Mouse (Mus musculus): ENCODE measurements around the gene Limch1.

Gene Limch1

GRCm38 (mm10) chr5:66975621-66976020 lies 230.0 kb downstream of the Limch1 start:
- no peak for DNase-seq (ENCODE audit: low read depth, low spot score)

GRCm38 (mm10) chr5:66979332-66980218 lies 233.9 kb downstream of the Limch1 start:
- no peak for DNase-seq (ENCODE audit: low read depth, low spot score)

GRCm38 (mm10) chr5:66980862-66981261 lies 235.2 kb downstream of the Limch1 start:
- no peak for DNase-seq (ENCODE audit: low read depth, low spot score)

GRCm38 (mm10) chr5:66983104-66983503 lies 237.5 kb downstream of the Limch1 start:
- no peak for DNase-seq (ENCODE audit: low read depth, low spot score)

- no peak for DNase-seq (ENCODE audit: low read depth, low spot score)
These were observed 243.3 kb downstream of the Limch1 start for GRCm38 (mm10) chr5:66988926-66989325.

- DNase-seq (ENCODE audit: low read depth, low spot score), result no peak
These were observed 243.9 kb downstream of the Limch1 start for GRCm38 (mm10) chr5:66989531-66989930.

GRCm38 (mm10) chr5:66992401-66992800 lies 246.8 kb downstream of the Limch1 start:
- no peak for DNase-seq (ENCODE audit: low read depth, low spot score)

- DNase-seq (ENCODE audit: low read depth, low spot score), result no peak
These were observed 247.4 kb downstream of the Limch1 start for GRCm38 (mm10) chr5:66993076-66993475.

- no peak for DNase-seq (ENCODE audit: low read depth, low spot score)
These were observed 250.5 kb downstream of the Limch1 start for GRCm38 (mm10) chr5:66996124-66996523.

- DNase-seq (ENCODE audit: low read depth, low spot score), result peak; percentile 57
These were observed 251.4 kb downstream of the Limch1 start for GRCm38 (mm10) chr5:66996886-66997599.

GRCm38 (mm10) chr5:66997600-66997930 lies 251.9 kb downstream of the Limch1 start:
- no peak for DNase-seq (ENCODE audit: low read depth, low spot score)

- no peak for DNase-seq (ENCODE audit: low read depth, low spot score)
These were observed 252.7 kb downstream of the Limch1 start for GRCm38 (mm10) chr5:66998341-66998740.

GRCm38 (mm10) chr5:67002346-67002745 lies 256.7 kb downstream of the Limch1 start:
- DNase-seq (ENCODE audit: low read depth, low spot score), result no peak

GRCm38 (mm10) chr5:67004619-67005018 lies 259.0 kb downstream of the Limch1 start:
- DNase-seq (ENCODE audit: low read depth, low spot score), result no peak

- DNase-seq (ENCODE audit: low read depth, low spot score), result no peak
These were observed 265.6 kb downstream of the Limch1 start for GRCm38 (mm10) chr5:67011043-67011870.

- DNase-seq (ENCODE audit: low read depth, low spot score), result no peak
These were observed 266.4 kb downstream of the Limch1 start for GRCm38 (mm10) chr5:67011985-67012384.

- DNase-seq (ENCODE audit: low read depth, low spot score), result no peak
These were observed 268.3 kb downstream of the Limch1 start for GRCm38 (mm10) chr5:67013926-67014325.

GRCm38 (mm10) chr5:67016450-67016849 lies 270.8 kb downstream of the Limch1 start:
- no peak for DNase-seq (ENCODE audit: low read depth, low spot score)

GRCm38 (mm10) chr5:67024459-67025050 lies 278.9 kb downstream of the Limch1 start:
- no peak for DNase-seq (ENCODE audit: low read depth, low spot score)

GRCm38 (mm10) chr5:67025095-67025494 lies 279.5 kb downstream of the Limch1 start:
- DNase-seq (ENCODE audit: low read depth, low spot score), result no peak

GRCm38 (mm10) chr5:67025581-67025980 lies 280.0 kb downstream of the Limch1 start:
- DNase-seq (ENCODE audit: low read depth, low spot score), result no peak

- DNase-seq (ENCODE audit: low read depth, low spot score), result no peak
These were observed 283.2 kb downstream of the Limch1 start for GRCm38 (mm10) chr5:67028786-67029185.

Data from WW6 (cell line).